Mouse (Mus musculus): ENCODE measurements at regions not wholly inside any gene's neighbourhood (a gene's known extent, or its start where the extent isn't known, plus 50 kb on each side); places are given as distances from the start of the nearest gene placed in this dataset.

DNA sequence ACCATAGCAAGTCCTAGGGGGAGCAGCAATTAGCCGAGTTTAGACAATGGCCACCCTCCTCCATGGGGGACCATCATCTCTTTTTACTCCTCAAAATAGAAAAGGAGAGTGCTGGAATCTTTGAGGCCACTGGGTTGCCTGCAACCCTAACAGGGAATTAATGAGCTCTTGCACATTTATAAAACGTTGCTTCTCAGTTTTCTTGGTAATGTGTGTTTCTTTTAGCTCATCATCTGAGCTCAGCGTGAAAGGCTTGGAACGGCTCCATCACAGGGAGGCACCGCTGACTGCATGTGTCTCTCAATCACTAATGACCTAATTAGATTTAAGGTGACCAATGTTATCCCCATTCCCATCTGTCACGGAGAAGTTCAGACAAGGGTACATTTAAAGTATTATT is 595.9 kb downstream of the Tmem132b start:
- DNase-seq (ENCODE audit: low spot score in 2 of 2), result no peak

DNA sequence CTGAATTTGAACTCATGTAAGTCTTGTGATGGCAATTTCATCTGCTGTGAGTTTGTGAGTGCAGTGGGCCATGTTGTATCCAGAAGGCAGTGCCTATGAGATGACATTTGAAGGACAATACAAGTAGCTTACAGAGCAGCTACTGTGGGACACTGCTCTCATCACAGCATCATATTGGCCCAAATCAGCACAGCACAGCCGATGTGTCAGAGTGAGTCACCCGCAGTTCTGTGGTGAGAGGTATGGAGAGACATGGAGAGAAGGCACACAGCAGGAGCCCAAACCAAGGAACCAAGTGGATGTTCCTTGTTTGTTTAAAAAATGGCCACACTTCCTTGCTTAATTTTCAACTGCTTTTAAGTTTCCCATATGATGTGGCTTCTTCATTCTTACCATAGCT is 617.3 kb downstream of the Tmem132b start:
- no peak for DNase-seq (ENCODE audit: low spot score in 2 of 2)

DNA sequence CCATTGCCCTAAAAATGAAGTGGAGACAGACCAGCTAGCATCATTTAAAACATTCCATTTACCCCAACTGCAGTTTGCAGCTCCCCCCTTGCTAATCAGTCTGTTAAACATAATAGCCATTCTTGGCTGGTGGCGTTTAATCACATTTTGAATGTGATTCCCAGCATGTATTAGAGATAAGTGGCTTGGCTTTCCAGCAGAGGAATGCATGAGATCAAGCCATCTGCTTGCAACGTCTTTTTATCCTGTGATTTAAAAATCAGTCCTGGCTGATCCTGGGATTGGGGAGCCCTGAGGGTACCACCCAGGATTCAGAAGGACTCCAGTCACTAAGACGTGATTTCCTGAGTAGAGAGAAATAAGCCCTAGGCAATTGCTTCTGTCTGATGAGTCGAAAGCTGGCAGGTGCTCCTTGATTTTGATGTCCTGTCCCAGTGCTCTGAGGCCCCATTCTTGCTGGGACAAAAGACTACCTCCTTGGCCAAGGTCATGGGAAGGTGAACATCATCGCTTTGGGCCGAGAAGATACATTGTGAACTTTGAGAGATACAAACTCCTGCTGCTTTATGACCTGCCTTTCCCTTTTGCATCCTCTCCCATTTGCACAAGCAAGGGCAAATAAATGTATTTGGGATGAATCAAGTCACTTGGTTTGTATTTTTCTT is 623.8 kb downstream of the Tmem132b start:
- DNase-seq (ENCODE audit: low spot score in 2 of 2), result no peak

DNA sequence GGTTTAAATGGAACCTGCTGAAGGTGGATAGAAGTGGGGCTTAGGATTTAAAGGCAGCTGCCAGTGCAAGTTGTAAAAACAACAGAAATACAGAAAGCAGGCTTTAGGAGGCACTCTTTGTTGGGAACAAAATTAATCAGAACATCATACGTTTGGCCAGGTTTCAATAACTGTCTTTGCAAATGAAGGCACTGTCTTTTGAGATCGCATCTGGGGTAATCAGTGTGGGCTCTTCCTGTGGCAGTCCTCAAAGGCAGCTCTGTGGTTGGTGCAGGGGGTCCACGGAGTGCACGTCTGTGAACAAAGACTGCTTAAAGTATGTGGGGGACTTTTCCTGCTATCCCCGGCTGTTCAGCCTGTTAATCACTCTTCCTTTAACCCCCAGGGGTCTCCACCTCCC is 654.5 kb downstream of the Tmem132b start:
- DNase-seq (ENCODE audit: low spot score in 2 of 2), result no peak

DNA sequence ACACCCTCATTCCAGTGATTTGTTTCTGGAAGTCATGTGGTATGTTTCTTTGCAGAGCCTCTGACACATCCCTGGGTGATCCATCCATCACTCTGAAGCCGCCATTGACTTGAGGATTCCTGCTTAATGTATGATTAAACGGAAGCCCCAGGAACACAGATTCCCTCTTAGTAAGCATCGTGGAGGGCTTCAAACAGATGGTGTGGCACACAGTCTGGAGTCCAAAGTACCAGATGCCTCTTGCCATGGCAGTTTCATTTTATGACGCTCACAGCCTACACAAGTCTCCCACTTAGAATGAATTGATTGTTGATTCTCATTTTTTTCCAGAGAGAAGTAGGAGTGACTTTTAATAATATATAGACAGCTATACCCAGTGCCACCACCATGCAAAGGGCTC is 668.3 kb downstream of the Tmem132b start:
- DNase-seq (ENCODE audit: low spot score in 2 of 2), result no peak

DNA sequence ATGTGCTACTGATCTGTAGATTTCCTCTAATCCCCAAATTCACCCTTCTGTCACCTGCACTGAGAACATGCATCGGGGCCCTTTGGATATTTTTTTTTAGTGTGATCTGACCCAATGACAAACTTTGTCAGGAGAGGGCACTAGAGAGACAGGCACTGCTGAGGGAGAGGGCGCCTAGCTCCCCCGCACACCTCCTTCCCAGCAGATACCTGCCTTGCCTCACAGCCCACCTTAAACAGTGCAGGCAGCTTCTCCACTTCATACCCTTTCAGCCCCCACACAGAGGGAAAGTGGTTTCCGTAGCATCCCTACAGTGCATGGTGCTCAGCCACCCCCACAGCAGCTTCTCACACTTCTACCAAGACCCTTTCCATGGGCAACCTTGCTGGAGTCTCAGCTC is 670.0 kb downstream of the Tmem132b start:
- no peak for DNase-seq (ENCODE audit: low spot score in 2 of 2)

DNA sequence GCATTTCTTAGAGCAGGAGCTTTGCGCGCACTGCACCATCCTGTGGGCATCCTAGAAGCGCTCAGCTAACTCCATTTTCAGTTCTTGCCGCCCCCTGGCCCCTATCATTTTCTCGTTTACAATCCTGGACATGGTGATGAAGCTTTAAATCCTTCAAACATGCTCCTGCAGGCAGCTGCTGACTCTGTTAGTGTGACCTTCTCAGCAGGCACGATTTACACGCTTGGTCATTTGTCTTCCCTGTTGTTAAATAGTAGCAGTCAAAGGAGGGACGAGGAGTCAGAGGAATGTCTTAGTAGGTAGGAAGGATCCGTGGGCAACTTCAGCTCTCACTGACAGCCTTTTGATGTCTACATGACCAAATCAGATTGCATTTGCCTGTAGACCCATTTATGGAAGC is 670.4 kb downstream of the Tmem132b start:
- no peak for DNase-seq (ENCODE audit: low spot score in 2 of 2)

DNA sequence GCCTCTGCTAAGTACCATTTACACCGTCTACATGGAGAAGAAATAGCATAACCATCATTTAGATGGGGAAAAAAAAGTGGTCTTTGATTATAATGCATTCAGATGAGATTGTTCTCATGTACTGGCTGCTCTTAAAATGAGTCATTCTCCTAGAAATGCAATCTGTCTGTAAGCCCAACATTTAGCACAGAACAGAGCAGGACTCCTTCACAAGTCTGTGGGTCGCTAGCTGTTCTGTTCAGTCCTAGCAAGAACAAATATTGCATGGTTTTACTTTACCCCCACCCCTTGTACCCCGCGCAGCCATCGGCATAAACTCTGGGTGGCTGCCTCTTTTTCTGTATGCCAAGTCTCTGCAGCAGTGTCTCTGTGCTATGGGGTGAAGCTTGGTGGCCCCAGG is 685.4 kb downstream of the Tmem132b start:
- DNase-seq (ENCODE audit: low spot score in 2 of 2), result no peak

DNA sequence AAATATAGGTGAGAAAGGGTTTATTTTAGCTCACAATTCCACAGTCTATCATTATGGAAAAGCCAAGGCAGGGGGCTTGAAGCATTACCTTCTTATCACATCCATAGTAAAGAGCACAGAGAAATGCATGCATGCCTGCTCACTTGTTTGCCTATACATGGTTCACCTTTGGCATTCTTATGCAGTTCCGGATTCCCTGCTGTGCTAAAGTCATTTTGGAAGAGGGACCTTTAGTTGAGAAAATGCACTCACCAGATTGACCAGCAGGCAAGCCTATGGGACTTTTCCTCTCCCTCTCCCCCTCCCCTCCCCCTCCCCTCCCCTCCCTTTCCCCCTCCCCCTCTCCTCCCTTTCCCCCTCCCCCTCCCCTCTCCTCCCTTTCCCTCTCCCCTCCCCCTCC is 686.2 kb downstream of the Tmem132b start:
- no peak for DNase-seq (ENCODE audit: low spot score in 2 of 2)

DNA sequence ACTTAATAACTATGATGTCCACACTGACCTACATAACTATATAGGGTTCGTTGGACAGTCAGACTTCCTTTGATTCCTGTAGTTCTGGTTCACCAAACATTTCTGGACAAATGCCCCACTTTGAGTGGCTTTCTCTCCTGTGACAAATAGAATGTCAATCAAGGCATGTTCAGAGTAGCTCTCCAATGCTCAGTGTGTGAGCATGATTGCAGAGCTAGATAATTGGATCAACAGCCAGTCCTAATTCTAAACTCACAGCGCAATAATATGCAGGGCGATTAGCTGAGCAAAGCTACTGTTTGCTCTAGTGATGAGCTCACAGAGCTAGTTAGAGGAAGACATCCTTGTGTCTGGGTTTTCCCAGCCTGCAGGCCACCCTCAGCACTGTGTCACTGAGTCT is 692.1 kb downstream of the Tmem132b start:
- DNase-seq (ENCODE audit: low spot score in 2 of 2), result no peak

DNA sequence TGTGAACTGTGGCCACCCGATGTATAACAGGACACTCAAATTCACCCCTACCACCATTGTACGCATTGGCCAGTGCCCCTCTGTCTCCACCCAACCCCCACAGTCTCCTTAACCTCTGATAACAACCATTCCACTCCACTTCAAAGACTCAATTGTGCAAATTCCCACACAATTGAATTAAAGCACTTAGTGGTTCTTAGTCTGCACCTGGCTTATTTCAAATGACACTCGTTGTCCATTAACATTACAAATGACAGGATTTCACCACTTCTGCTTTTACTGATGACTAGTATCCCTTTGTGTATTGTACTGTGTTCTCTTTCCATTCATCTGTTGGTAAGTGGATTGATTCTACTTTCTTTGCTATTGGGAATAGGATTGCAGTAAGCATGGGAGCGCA is 699.2 kb downstream of the Tmem132b start:
- no peak for DNase-seq (ENCODE audit: low spot score in 2 of 2)

DNA sequence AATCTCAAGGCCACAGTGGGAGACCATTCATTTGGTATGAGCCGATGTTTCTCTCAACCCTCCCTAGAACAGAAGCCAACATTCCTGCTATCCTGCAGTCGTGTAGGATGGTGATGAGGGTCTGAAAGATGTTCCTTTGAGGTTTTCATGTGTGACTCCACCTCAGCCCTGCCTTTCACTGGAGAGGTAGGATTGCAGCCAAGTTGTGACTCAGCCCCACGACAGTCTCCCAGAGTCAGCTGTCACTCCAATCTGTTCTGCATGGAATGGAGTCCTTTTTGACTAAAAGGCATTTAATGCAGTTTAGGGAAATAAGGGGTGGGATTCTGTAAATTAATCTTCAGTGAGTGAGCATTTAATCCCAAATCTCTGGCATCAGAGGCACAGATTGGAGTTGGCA is 706.5 kb downstream of the Tmem132b start:
- no peak for DNase-seq (ENCODE audit: low spot score in 2 of 2)

DNA sequence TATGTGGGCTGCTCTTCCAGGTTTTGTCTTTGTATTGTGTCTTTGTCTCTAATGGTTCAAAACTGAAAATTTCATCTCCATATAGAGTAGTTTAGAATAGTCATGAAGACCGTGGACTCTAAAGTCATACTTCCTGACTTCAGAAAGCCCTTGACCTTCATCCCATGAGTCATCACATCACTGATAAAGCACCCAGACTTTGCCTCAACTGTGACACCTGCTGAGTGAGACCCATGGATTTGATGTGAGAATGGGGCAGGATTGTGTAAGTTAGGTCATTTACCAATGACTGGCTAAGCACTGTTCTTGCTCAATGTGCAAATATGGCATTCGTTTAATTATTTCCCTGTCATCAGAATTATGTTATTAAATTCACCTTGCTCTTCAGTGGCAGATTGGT is 714.2 kb downstream of the Tmem132b start:
- DNase-seq (ENCODE audit: low spot score in 2 of 2), result no peak

DNA sequence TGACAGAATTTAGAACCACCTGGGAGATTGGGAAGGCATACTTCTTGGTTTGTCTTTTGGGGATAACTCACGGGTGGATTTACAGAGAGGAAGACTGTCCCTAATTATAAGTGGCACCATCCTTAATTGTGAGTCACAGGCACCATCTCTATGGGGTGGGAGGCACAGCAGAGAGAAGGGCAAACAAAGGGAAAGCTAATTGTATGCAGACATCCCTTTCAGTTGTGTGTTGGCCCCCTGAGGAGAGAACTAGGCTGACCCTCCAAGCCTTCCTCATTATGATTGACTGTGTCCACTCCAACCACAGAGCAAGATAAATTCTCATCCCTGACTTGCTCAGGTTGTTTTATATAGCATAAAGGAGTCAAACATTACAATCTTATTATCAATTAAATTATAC is 718.8 kb downstream of the Tmem132b start:
- no peak for DNase-seq (ENCODE audit: low spot score in 2 of 2)

DNA sequence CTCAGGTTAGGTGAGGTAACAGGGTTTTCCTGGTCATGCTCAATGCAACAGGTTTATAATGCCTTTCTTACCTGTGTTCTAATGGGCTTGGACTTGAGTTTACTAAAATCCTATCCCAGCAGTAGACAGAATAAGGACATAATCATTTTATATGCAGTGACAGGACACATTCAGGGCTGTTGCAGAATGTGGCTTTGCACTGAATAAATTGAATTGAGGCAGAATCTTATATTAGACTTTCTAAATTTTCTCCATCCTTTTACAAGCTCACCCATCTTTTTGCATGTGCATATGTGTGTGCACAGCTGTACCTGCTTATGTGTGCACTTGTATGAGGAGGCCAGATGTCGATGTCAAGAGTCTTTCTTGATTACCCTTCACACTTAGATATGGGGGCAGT is 723.1 kb downstream of the Tmem132b start:
- no peak for DNase-seq (ENCODE audit: low spot score in 2 of 2)

DNA sequence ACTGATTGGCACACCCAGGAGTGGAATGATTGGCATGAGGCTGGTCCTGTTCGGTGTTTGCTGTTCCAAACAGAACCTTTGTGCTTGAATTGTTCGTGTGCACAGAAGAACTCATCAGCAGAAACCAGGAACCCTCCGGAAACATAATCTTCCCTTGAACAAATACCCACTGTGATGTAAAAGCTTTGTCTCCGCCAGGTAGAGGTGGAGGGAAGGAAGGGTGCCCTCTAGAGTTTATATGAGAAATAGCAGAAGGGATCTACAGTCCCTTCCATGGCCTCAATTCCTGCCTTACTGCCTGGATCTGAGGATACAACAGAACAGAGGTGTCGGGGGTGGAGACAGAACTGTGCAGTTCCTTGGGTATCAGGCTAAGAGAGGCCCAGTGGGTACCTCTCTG is 726.3 kb downstream of the Tmem132b start:
- DNase-seq (ENCODE audit: low spot score in 2 of 2), result no peak

DNA sequence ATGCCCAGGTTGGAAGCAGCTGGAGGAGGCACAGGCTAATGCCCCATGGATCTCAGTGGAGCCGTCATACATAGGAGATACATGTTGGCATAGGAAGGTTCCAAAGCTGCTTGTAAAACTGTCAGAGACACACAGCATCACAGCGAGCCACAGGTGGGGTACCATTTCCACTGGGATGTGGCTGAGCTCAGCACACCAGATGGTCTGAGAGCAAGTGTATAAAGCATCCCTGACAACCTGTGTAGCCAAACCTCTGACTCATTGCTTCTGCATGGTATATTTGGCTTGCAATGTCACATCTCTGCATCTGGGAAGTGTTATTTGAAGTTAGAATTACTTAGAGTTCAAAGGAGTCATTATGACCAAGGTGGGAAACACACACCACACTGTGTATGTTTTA is 734.9 kb downstream of the Tmem132b start:
- no peak for DNase-seq (ENCODE audit: low spot score in 2 of 2)

DNA sequence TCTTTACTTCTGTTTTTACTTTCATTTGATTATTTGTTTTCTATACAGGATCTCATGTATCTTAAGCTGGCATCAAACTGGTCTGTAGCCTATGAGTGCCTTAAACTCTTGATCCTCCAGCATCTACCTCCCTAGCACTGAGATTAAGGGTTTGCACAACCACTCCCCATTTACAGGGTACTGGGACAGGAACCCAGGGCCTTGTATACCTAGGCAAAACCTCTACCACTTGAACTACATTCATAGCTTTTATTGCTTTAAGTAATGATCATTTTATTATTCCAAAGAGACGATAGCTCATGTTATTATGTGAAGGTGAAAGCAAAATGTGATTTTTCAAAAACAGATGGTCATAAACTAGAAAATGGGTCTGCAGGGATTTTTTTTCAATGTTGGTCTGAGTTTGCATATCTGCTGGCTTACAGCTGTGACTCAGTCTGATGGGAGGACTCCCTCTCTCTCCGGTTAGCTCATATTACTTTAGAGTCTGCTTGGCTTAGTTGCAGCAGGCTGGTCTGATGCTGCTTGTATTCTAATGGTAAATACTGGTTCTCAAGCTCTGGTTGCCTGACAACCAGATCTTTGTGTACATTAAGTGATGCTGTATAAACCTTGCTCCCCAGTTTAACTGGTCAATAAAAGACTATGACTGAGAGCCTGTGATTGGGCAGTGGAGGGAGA is 735.5 kb downstream of the Tmem132b start:
- DNase-seq (ENCODE audit: low spot score in 2 of 2), result no peak

DNA sequence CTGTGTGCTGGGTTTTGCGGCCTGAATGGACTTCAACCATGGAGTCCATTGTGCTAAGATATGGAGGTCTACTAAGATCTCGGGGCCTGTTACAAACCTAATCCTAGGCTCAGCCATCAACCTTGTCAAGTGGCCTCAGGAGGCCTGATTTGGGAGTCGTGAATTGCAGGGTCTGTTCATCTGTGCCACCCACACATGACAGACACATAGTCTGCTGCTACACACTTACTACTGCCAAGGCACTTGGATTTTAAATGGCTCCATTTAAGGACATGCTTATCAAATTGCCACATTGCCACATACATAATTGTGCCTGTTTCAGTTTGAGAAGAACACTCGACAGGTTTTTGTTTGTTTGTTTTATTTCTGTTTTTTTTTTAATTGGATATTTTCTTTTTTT is 737.0 kb downstream of the Tmem132b start:
- no peak for DNase-seq (ENCODE audit: low spot score in 2 of 2)

DNA sequence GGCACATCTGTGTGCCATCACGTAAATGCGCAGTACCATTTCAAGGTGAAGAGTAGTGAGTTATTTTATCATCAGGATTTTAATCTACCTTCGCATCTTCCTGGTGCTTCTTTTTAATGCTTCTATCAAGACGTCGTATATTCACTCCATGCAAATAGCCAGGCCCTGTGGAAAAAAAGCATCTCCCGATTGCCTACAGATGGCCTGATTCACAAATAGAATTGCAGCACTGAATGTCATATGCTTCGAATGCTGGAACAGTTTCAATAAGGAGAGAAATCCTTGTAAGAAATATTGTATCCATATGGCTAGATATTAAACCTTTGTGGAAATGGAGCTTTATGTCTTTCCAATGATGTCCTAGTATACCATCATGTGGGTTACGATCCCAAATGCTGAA is 742.7 kb downstream of the Tmem132b start:
- no peak for DNase-seq (ENCODE audit: low spot score in 2 of 2)

DNA sequence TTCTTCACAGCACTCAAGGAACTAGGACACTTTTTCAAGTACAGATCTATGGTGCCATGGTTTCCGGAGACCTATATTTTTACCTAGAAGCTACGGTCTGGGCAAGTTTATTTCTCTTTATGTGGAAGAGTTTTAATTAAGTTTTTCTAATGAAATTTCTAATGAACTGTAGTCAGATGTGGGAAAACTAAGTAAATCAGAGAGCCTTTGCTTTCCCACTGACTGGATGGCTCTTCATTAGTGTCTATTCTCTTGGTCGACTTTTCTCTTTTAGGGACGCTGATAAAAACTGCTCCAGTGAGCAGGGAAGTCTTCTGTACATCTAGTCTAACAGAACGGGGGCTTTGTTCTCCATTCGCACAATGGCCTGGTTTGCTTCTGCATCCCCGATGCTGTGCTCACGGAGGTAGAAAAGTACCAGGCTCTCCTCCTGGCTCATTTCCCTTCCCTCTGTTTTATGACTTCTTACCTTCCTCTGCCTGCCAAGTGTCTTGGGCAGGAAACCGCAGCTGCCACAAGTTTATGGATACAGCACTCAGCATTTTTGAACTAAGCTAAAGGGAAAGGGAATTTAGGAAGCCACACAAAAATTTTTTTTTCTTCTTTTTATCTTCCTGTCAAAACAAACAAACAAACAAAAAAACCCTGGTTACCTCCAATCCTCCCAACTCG is 749.6 kb downstream of the Tmem132b start:
- no peak for DNase-seq (ENCODE audit: low spot score in 2 of 2)

DNA sequence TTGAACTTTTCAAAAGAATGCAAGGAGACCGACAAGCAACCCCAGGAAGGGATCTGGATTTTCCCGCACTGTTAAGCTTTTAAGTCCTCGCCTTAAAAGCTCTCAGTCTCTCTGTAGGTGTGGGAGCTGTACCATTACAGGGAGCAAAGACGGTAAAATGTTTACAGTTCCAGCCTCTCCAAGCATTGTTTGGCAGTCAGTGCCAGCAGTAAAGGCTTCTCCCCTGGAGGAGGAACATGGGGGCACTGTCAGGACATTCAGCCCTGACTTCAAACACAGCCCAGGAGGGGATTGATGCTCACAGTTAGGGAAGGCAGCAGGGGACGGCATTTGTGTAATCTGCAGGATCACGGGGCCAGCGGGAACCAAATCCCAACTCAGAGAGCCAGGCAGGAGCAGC is 750.2 kb downstream of the Tmem132b start:
- DNase-seq (ENCODE audit: low spot score in 2 of 2), result no peak

DNA sequence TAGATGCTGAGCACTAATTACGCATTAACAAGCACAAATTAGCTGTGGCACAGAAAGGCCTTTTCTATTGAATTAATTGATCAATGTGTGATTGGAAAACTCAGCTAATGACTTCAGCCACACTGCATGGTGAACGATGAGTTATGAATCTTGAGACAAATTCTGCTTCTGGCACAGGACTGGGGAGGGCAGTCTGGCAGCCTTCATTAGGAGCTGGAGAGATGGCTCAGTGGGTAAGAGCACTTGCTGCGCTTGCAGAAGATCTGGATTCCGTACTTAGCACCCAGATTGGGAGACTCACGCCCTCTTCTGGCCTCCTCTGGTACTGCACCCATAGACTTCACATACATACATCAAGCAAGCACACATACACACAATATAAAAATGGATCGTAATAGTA is 793.3 kb downstream of the Tmem132b start:
- DNase-seq (ENCODE audit: low spot score in 2 of 2), result no peak
